Mouse (Mus musculus) WW6 (cell line): ENCODE results near the gene Prkch.

Source experiments
- DNase-seq: peaks from one replicate; pipeline ENCODE4 v3.0.0-alpha.2; 2013; ENCODE audit warnings: low read depth, low spot score

The Prkch gene

DNA sequence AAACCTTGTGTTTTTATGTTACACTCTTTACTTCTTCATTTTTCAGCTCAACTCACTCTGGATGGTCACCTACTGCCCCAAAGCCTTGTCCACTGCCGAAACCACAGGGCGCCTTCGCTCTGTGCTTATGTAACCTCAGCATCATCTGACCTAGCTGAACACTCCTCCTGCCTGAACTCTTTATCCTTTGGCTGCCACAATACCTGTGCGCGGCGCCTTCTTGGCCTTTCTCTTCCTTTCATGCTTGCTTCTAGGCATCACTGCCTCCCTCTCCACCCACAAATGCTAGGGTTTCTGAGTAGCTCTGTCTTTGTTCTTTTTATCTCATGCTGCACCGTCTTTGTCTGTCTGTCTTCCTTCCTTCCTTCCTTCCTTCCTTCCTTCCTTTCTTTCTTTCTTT lies 3.8 kb upstream of the Prkch start:
- no peak for DNase-seq

DNA sequence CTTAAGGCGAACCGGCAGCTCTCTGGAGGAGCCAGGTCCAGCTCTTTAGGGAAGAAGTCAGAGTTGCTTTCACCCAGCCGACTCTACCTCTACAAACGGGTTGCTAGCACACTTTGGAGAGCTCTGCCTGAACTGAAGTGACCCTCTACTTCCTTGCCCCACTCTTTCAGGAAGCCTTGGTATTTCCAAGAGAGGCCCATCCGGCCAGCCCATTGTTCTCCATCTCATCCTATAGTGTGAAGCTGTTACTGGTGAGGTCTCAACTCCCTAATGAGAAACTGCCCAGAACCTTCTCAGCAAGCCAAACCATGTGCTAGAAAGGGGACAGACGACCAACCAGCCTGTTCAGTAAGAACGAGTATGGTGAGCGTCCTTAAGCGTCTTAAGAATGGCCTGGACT lies 1.3 kb upstream of the Prkch start:
- DNase-seq = no peak

- no peak for DNase-seq
Measured at GRCm38 (mm10) chr12:73583813-73584609, 585 bp upstream of the Prkch start.

- no peak for DNase-seq
Measured at GRCm38 (mm10) chr12:73585241-73585801, 725 bp downstream of the Prkch start.

DNA sequence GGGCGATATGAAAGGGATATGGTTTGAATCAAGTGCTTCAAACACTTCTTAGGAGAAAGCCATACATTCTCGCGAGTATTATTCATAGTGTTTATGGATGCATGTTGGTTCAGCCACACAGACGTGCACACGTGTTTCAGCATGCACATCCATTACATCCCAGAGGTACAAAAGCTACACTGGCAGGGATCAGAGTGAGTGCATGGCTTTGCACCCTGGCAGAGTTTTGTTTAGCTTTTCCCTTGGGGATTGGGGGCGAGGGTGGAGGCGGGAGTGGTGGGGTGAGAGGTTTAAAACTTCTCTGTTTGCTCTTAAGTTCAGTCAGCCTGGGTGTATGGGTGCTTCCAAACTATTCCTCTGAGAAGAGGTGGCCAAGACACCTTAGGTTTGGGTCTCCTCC lies 1.3 kb downstream of the Prkch start:
- DNase-seq = no peak

GRCm38 (mm10) chr12:73587262-73587661 lies 2.7 kb downstream of the Prkch start:
- no peak for DNase-seq

DNA sequence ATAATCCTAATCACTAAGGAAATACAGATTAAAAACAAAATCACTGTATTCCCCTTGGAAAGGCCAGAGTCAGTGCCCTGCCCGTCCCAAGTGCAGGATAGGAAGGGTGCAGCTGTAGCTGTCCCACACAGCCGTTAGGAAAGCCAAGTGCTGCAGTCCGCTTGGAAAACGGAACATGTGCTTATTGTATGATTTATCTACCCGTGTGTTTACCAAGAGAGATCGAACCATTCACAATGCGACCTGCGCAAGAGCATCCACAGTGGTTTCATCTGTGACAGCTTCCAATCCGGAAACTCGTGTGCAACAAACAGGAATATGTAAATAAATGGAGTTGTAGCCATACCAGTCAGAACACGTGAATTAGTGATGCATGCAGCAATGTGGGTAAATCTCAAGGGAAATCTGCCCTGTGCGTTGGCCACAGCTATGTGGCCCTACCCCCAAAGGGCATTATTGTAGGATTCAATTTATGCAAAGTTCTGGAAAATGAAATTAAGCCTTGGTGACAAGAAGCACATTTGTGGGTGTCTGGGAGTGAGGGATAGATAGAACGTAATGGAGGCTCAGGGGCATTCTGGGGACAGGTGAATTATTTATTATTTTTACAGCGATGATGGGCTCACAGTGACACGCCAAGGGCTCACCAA lies 6.2 kb downstream of the Prkch start:
- no peak for DNase-seq

DNA sequence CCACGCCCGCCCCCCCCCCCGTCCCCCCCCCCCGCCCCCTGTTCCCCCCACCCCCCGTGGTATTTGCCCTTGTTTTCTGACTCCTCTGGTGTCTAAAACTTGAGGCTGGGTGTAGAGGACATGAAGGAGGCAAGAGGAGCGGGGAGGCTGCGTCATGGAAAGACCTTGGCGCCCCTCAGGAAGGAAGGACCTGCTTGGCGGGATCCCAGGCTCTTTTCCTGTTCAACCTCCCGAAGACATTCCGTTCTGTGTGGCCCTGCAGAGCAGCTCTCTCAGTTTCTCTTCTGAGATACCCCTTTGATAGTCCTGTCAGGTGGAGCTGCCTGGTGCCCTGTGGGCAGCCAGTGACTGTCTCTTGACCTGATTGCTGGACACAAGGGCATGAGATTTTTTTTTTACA lies 7.0 kb downstream of the Prkch start:
- DNase-seq = no peak

GRCm38 (mm10) chr12:73593021-73593798 lies 8.6 kb downstream of the Prkch start:
- DNase-seq = no peak

DNA sequence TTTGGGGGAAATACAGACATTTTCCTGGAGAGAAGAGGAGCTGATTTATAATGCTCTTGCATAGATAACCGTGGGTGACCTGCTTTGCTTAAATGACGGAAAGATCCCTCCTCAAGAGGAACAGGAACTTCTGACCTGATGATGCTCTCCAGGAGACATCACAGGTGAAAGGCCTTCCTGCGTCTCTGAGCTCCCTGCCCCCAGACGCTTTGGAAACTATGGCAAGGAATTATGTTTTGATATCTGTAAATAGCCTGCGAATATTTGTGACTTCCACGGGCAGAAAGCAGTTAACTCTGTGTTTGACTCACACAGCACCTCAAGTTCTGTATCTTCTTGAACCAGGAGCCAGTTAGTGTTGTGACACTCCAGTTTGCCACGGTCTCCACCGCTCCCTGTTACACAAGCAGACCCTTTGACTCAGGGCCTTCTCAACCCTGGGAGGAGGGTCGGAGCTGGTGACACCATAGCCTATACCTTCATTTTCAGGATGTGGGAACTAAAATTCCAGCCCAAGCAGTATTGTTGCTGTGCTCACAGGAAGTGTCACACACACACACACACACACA lies 9.7 kb downstream of the Prkch start:
- DNase-seq = no peak

DNA sequence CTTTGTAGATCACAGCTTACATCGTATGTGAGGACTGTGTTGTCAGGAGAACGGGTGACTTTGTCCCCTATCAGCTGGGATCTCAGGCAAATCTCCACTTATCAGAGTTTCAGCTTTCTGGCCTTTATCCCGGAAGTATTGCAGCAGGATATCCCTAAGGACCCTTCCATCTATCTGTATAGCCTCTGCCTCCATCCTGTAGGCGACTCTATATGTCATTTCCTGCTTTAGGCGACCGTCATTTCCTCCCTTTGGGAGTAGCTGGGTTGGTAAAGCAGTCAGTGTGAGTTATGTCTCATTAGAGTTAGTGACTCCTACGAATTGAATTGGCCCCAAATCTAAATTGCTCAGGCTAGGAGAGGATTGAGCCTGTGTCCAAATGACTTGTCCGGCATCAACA lies 10.6 kb downstream of the Prkch start:
- DNase-seq = no peak

GRCm38 (mm10) chr12:73598241-73598640 lies 13.6 kb downstream of the Prkch start:
- no peak for DNase-seq

DNA sequence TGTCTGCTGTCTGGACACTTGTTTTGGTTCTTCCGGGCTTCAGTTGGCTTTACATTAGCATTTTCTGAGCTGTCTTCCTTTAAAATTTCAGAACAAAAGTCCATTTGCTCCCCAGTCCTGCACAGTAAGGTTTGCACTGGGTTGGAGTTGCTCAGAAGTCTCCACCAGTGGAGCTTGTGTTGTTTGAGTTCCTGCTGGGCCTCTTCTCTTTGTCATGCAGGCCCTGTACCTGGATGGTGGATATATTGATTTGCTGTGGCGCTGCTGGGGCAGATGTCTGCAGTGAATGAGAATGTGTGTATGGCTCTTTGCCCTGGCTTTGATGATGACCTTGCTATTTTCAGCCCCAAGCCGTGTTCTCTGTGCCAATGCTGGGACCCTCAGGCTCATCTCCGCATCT lies 15.9 kb downstream of the Prkch start:
- no peak for DNase-seq

GRCm38 (mm10) chr12:73602974-73603373 lies 18.4 kb downstream of the Prkch start:
- no peak for DNase-seq

GRCm38 (mm10) chr12:73603653-73604052 lies 19.1 kb downstream of the Prkch start:
- DNase-seq = no peak

GRCm38 (mm10) chr12:73604762-73605161 lies 20.2 kb downstream of the Prkch start:
- DNase-seq = no peak

DNA sequence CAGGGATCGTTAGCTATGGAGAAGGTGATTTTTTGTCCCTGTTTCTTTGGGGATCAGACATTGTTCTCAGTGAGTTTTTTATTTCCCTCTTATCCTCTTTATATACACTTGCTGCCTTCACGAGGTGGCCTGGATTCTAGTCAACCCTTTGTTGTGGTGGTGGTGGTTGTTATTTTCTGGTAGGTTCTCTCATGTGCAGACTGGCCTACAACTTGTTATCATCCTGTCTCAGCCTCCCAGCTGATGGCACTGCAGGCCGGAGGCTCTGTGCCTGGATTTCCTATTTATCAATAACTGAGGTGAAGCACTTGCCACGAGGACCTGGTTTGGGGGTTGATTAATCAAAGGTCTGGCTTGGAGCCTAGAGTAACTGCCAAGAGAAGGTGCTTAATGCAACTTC lies 20.6 kb downstream of the Prkch start:
- DNase-seq = no peak

- no peak for DNase-seq
Measured at GRCm38 (mm10) chr12:73607381-73608064, 22.9 kb downstream of the Prkch start.

- no peak for DNase-seq
Measured at GRCm38 (mm10) chr12:73608065-73608397, 23.4 kb downstream of the Prkch start.

- no peak for DNase-seq
Measured at GRCm38 (mm10) chr12:73609262-73609661, 24.7 kb downstream of the Prkch start.
